Mouse (Mus musculus): ENCODE results near the gene S100pbp. TPM values are rescaled to one million over a fixed set of nuclear protein-coding genes. Genes with fewer than 3 reads are reported as not detected.

The S100pbp gene
- polyA plus RNA-seq, 1 experiment from 2014 or later: 31.2 TPM

- no peaks in the 10 kb centered on the region for H3K9me3 ChIP-seq
- no peak overlapping the region for H3K9ac ChIP-seq (replicated peaks)
- 20% methylated on average over 19 of the region's 19 CpGs for WGBS
- no peak for ATAC-seq (ENCODE audit: insufficient number of reproducible peaks, insufficient read depth, low FRiP score, low TSS enrichment, low read depth)
- H3K4me1 ChIP-seq (replicated peaks): peaks cover 44% of the 10 kb centered on the region
- no peak overlapping the region for H3K27ac ChIP-seq
- H3K36me3 ChIP-seq: no peaks in the 10 kb centered on the region
- H3K27me3 ChIP-seq: peaks cover 59% of the 10 kb centered on the region
- 0 out of 2 replicates have a peak overlapping the region, but pooled peaks have one; percentile 5 for H3K4me3 ChIP-seq (replicated peaks)
- H3K4me2 ChIP-seq: peak overlapping the region; percentile 33
Measured at GRCm38 (mm10) chr4:129125736-129126451, 63.6 kb downstream of the S100pbp start.

- Histone ChIP-seq H3K36me3 (no peaks in the 10 kb centered on the region), H3K4me2 (peak overlapping the region; percentile 7; the same call in 1 of the 2 replicates), H3K27ac (no peak overlapping the region), H3K4me3 (replicated peaks) (no peak overlapping the region), H3K9me3 (no peaks in the 10 kb centered on the region), H3K9ac (replicated peaks) (no peak overlapping the region), H3K27me3 (peaks cover 71% of the 10 kb centered on the region), H3K4me1 (replicated peaks) (peaks cover 41% of the 10 kb centered on the region)
- WGBS: 7% methylated on average over 13 of the region's 13 CpGs
- ATAC-seq (ENCODE audit: insufficient number of reproducible peaks, insufficient read depth, low FRiP score, low TSS enrichment, low read depth): no peak
Measured at GRCm38 (mm10) chr4:129124652-129125146, 64.8 kb downstream of the S100pbp start.

GRCm38 (mm10) chr4:129122719-129123118, 66.8 kb downstream of the S100pbp start:
- Histone ChIP-seq H3K9me3 (no peaks in the 10 kb centered on the region), H3K27ac (no peak overlapping the region), H3K9ac (replicated peaks) (no peak overlapping the region), H3K27me3 (peaks cover 87% of the 10 kb centered on the region), H3K4me1 (replicated peaks) (peaks cover 29% of the 10 kb centered on the region), H3K4me2 (no peak overlapping the region), H3K4me3 (replicated peaks) (no peak overlapping the region), H3K36me3 (no peaks in the 10 kb centered on the region)
- ATAC-seq (ENCODE audit: insufficient number of reproducible peaks, insufficient read depth, low FRiP score, low TSS enrichment, low read depth): no peak
- 33% methylated on average over 8 of the region's 8 CpGs for WGBS

GRCm38 (mm10) chr4:129122107-129122506, 67.4 kb downstream of the S100pbp start:
- no peak for ATAC-seq (ENCODE audit: insufficient number of reproducible peaks, insufficient read depth, low FRiP score, low TSS enrichment, low read depth)
- no peak overlapping the region for H3K4me2 ChIP-seq
- H3K9me3 ChIP-seq: no peaks in the 10 kb centered on the region
- peak overlapping the region; percentile 47; the same call in 1 of the 2 replicates for H3K4me3 ChIP-seq (replicated peaks)
- no peaks in the 10 kb centered on the region for H3K36me3 ChIP-seq
- H3K27me3 ChIP-seq: peaks cover 87% of the 10 kb centered on the region
- H3K27ac ChIP-seq: no peak overlapping the region
- WGBS: 31% methylated on average over 9 of the region's 9 CpGs
- H3K4me1 ChIP-seq (replicated peaks): peaks cover 29% of the 10 kb centered on the region
- no peak overlapping the region for H3K9ac ChIP-seq (replicated peaks)

GRCm38 (mm10) chr4:129121569-129122086, 67.9 kb downstream of the S100pbp start, which contains the start of gene Hpca:
Gene Hpca (minus strand): TSS chr4:129122036.
- Histone ChIP-seq H3K9me3 (no peaks in the 10 kb centered on the region), H3K9ac (replicated peaks) (peak within 1 kb of the TSS; percentile 27; the same call in 1 of the 2 replicates), H3K36me3 (no peaks in the 10 kb centered on the region), H3K4me2 (peak within 1 kb of the TSS; percentile 89), H3K4me3 (replicated peaks) (peak within 1 kb of the TSS; percentile 47), H3K27me3 (peaks cover 89% of the 10 kb centered on the region), H3K27ac (no peak within 1 kb of the TSS), H3K4me1 (replicated peaks) (peaks cover 29% of the 10 kb centered on the region)
- WGBS: 1% methylated on average over 16 of the region's 17 CpGs
- no peak for ATAC-seq (ENCODE audit: insufficient number of reproducible peaks, insufficient read depth, low FRiP score, low TSS enrichment, low read depth)

GRCm38 (mm10) chr4:129120520-129121445, 68.7 kb downstream of the S100pbp start:
- H3K36me3 ChIP-seq: no peaks in the 10 kb centered on the region
- H3K9me3 ChIP-seq: no peaks in the 10 kb centered on the region
- peak overlapping the region; percentile 47 for H3K4me3 ChIP-seq (replicated peaks)
- H3K27ac ChIP-seq: no peak overlapping the region
- H3K4me2 ChIP-seq: peak overlapping the region; percentile 89
- peak overlapping the region; percentile 27; the same call in 1 of the 2 replicates for H3K9ac ChIP-seq (replicated peaks)
- peaks cover 25% of the 10 kb centered on the region for H3K4me1 ChIP-seq (replicated peaks)
- under 1% methylated on average over 59 of the region's 59 CpGs for WGBS
- no peak for ATAC-seq (ENCODE audit: insufficient number of reproducible peaks, insufficient read depth, low FRiP score, low TSS enrichment, low read depth)
- H3K27me3 ChIP-seq: peaks cover 85% of the 10 kb centered on the region

GRCm38 (mm10) chr4:129119708-129120107, 69.8 kb downstream of the S100pbp start:
- peaks cover 85% of the 10 kb centered on the region for H3K27me3 ChIP-seq
- no peak overlapping the region for H3K9ac ChIP-seq (replicated peaks)
- H3K4me2 ChIP-seq: no peak overlapping the region
- no peaks in the 10 kb centered on the region for H3K36me3 ChIP-seq
- H3K27ac ChIP-seq: no peak overlapping the region
- no peak for ATAC-seq (ENCODE audit: insufficient number of reproducible peaks, insufficient read depth, low FRiP score, low TSS enrichment, low read depth)
- peaks cover 18% of the 10 kb centered on the region for H3K4me1 ChIP-seq (replicated peaks)
- H3K4me3 ChIP-seq (replicated peaks): no peak overlapping the region
- WGBS: 73% methylated on average over 10 of the region's 10 CpGs
- no peaks in the 10 kb centered on the region for H3K9me3 ChIP-seq

GRCm38 (mm10) chr4:129117720-129118510, 71.6 kb downstream of the S100pbp start:
- 85% methylated on average over 14 of the region's 14 CpGs for WGBS
- Histone ChIP-seq H3K9ac (replicated peaks) (no peak overlapping the region), H3K4me2 (no peak overlapping the region), H3K4me3 (replicated peaks) (no peak overlapping the region), H3K36me3 (no peaks in the 10 kb centered on the region), H3K27ac (no peak overlapping the region), H3K9me3 (0 out of 2 replicates have a peak, but pooled peaks cover 3% of the 10 kb centered on the region), H3K27me3 (peaks cover 71% of the 10 kb centered on the region), H3K4me1 (replicated peaks) (peaks cover 17% of the 10 kb centered on the region)
- no peak for ATAC-seq (ENCODE audit: insufficient number of reproducible peaks, insufficient read depth, low FRiP score, low TSS enrichment, low read depth)

GRCm38 (mm10) chr4:129116703-129117102, 72.8 kb downstream of the S100pbp start:
- Histone ChIP-seq H3K27ac (no peak overlapping the region), H3K9ac (replicated peaks) (no peak overlapping the region), H3K4me2 (no peak overlapping the region), H3K9me3 (0 out of 2 replicates have a peak, but pooled peaks cover 5% of the 10 kb centered on the region), H3K4me1 (replicated peaks) (peaks cover 19% of the 10 kb centered on the region), H3K4me3 (replicated peaks) (no peak overlapping the region), H3K36me3 (no peaks in the 10 kb centered on the region), H3K27me3 (peaks cover 59% of the 10 kb centered on the region)
- no peak for ATAC-seq (ENCODE audit: insufficient number of reproducible peaks, insufficient read depth, low FRiP score, low TSS enrichment, low read depth)
- WGBS: 93% methylated on average over 8 of the region's 8 CpGs
